Mouse (Mus musculus): ENCODE results near the gene Ror1. TPM values are rescaled to one million over a fixed set of nuclear protein-coding genes. Genes with fewer than 3 reads are reported as not detected.

The Ror1 gene
- total and polyA plus RNA-seq, 2 experiments from 2014 or later: 0.80 to 2.4 TPM

DNA sequence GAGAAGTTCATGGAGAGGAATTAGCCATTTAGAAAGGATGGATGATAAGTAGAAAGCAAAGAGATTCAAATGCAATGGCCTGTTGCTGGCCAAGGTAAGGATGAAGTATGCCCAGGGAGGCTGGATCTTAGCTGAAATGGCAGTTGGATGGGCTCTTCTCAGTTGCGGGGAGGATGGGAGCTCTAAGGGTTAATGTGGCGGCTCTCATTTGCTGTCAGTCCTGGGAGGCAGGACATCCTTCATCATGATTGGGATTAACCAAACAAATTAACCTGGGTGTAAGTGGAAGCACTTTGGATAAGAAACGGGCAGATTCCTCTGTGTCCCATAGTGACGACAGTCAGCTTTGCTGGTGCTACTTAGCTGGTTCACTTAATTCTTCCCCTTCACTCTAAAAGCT is 112.5 kb downstream of the Ror1 start:
- 59% methylated on average over 4 of the region's 4 CpGs for WGBS
- DNase-seq (no peak), ATAC-seq (no peak)
- Histone ChIP-seq H3K9me3 (ENCODE audit: low read length) (no peaks in the 10 kb centered on the region), H3K27me3 (ENCODE audit: insufficient read depth, low read length) (no peaks in the 10 kb centered on the region), H3K4me3 (ENCODE audit: low read depth, low read length) (no peak overlapping the region), H3K4me2 (ENCODE audit: low read depth) (no peak overlapping the region), H3K36me3 (ENCODE audit: insufficient read depth) (no peaks in the 10 kb centered on the region), H3K9ac (no peak overlapping the region), H3K27ac (ENCODE audit: low read depth, low read length) (no peak overlapping the region), H3K4me1 (ENCODE audit: insufficient read depth) (no peaks in the 10 kb centered on the region)
- no peak for TF ChIP-seq CTCF (IDR thresholded peaks at IDR 0.05; ENCODE audit: low read depth)

DNA sequence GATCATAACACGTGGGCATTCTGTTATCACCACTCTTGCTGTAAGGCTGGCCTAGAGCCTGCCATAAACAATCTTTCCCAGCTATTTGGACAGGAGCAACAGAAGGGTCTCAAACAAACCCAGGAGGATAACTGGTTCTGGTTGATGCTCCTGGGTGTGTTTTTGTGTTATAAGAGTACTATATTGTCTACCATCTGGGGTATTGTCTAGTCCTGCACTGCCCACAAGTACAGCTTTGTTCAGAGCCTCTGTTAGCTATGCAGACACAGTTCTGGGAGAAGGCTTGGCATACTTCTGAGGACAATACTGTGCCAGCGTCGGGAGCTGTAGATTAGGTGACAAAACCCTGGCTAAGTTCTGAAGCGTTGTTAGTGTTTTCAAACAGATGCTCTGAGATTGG is 113.5 kb downstream of the Ror1 start:
- no peak for DNase-seq
- Histone ChIP-seq H3K4me3 (ENCODE audit: low read depth, low read length) (no peak overlapping the region), H3K36me3 (ENCODE audit: insufficient read depth) (no peaks in the 10 kb centered on the region), H3K27ac (ENCODE audit: low read depth, low read length) (no peak overlapping the region), H3K4me1 (ENCODE audit: insufficient read depth) (no peaks in the 10 kb centered on the region), H3K27me3 (ENCODE audit: insufficient read depth, low read length) (no peaks in the 10 kb centered on the region), H3K4me2 (ENCODE audit: low read depth) (no peak overlapping the region), H3K9me3 (ENCODE audit: low read length) (no peaks in the 10 kb centered on the region), H3K9ac (no peak overlapping the region)
- TF ChIP-seq CTCF (IDR thresholded peaks at IDR 0.05; ENCODE audit: low read depth): no peak
- ATAC-seq: peak; percentile 54
- 33% methylated on average over 4 of the region's 4 CpGs for WGBS

DNA sequence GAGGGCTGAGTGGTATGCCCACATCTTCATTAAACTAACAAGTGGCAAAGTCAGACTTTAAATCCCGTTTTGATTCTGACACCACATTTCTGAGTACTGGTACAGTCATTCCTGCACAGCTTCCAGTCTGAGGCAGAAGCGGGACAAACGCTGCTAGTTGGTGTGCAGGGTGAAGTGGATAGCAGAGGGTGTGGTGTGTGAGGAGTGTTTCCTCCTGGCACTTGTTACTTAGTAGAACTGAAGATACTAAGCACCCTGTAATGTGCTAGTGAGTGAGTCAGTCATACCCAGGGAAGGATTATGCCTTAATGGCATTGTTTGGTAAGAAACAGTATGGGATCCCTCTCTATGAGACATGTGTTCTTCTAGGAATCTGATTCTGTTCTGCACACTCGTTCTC is 115.7 kb downstream of the Ror1 start:
- Histone ChIP-seq H3K4me2 (ENCODE audit: low read depth) (no peak overlapping the region), H3K27ac (ENCODE audit: low read depth, low read length) (no peak overlapping the region), H3K36me3 (ENCODE audit: insufficient read depth) (no peaks in the 10 kb centered on the region), H3K9ac (no peak overlapping the region), H3K27me3 (ENCODE audit: insufficient read depth, low read length) (no peaks in the 10 kb centered on the region), H3K4me1 (ENCODE audit: insufficient read depth) (no peaks in the 10 kb centered on the region), H3K9me3 (ENCODE audit: low read length) (no peaks in the 10 kb centered on the region), H3K4me3 (ENCODE audit: low read depth, low read length) (no peak overlapping the region)
- no peak for TF ChIP-seq CTCF (IDR thresholded peaks at IDR 0.05; ENCODE audit: low read depth)
- 77% methylated on average over 4 of the region's 4 CpGs for WGBS
- DNase-seq (no peak), ATAC-seq (no peak)

DNA sequence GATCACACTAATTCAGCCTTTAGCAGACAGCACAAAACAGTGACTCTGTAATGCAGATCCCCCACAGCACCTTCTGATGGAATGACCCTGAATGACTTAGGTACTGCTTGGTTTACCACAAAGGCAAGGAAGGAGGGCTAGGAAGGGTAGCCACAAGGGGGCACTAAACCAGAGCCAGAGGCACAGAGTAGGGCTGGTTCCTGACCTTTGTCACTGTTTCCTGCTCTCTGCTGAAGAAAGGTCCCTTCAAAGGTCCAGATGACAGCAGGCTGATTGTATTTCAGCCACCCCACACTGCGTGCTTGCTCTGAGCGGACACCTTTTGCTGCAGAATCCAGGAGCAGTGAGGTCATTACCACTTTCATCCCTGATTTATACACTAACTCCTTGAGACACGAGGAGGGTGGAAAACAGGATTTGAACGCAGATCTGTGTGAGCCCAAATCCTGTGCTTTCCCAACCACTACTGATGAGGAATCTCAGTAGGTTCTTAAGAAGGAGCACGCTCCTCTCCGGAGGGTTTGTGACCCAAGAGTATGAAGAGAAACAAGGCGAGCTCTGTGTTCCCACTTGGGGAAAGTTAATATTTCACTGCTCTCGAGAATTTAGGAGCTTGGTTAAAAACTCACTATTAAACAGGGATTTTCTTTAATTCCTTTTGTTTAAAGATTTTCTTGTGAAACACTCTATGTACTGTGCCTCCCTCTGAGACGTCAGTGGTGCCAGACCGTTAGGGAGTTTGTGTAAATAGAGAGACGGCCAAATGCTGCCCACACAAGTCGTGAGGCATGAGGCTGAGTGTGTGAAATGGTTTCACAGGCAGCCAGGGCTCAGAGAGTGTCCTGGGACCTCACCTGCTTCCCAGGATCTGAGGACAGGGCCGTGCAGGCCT is 119.0 kb downstream of the Ror1 start:
- DNase-seq (no peak), ATAC-seq (no peak)
- no peaks in the 10 kb centered on the region for H3K27me3 ChIP-seq (ENCODE audit: insufficient read depth, low read length)

DNA sequence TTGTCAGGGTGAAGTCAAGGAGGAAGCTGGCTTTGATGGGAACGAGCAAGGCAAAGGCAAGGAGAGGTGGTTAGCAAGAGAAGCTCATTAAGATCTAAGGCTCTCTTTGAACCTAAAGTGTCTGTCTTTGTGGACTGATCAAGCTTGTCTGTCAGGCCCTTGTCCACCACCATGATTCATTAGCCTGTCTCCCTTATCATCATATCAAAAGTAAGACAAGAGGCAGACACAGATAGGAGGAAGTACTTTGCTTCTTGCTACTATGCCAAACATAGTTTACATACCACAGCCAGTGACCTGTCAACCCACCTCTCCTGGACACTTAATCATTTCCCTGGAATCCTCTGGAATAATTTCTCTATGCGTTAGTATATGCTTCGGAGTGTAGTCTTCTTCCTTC is 121.0 kb downstream of the Ror1 start:
- H3K4me2 ChIP-seq (ENCODE audit: low read depth): no peak overlapping the region
- no peak for TF ChIP-seq CTCF (IDR thresholded peaks at IDR 0.05; ENCODE audit: low read depth)
- H3K9ac ChIP-seq: no peak overlapping the region
- ATAC-seq (no peak), DNase-seq (no peak)
- no peaks in the 10 kb centered on the region for H3K36me3 ChIP-seq (ENCODE audit: insufficient read depth)
- no peak overlapping the region for H3K27ac ChIP-seq (ENCODE audit: low read depth, low read length)
- 78% methylated on average over 3 of the region's 3 CpGs for whole genome bisulfite sequencing
- no peaks in the 10 kb centered on the region for H3K9me3 ChIP-seq (ENCODE audit: low read length)
- H3K27me3 ChIP-seq (ENCODE audit: insufficient read depth, low read length): no peaks in the 10 kb centered on the region
- no peak overlapping the region for H3K4me3 ChIP-seq (ENCODE audit: low read depth, low read length)
- no peaks in the 10 kb centered on the region for H3K4me1 ChIP-seq (ENCODE audit: insufficient read depth)

More for the DNA sequence above, 119.0 kb downstream of the Ror1 start:
- Histone ChIP-seq H3K27ac (ENCODE audit: low read depth, low read length) (no peak overlapping the region), H3K9ac (no peak overlapping the region), H3K36me3 (ENCODE audit: insufficient read depth) (no peaks in the 10 kb centered on the region), H3K9me3 (ENCODE audit: low read length) (no peaks in the 10 kb centered on the region), H3K4me1 (ENCODE audit: insufficient read depth) (no peaks in the 10 kb centered on the region), H3K4me3 (ENCODE audit: low read depth, low read length) (no peak overlapping the region), H3K4me2 (ENCODE audit: low read depth) (no peak overlapping the region)
- WGBS: 60% methylated on average over 13 of the region's 13 CpGs
- TF ChIP-seq CTCF (IDR thresholded peaks at IDR 0.05; ENCODE audit: low read depth): peak; percentile 45; the same call in 1 of the 2 replicates

DNA sequence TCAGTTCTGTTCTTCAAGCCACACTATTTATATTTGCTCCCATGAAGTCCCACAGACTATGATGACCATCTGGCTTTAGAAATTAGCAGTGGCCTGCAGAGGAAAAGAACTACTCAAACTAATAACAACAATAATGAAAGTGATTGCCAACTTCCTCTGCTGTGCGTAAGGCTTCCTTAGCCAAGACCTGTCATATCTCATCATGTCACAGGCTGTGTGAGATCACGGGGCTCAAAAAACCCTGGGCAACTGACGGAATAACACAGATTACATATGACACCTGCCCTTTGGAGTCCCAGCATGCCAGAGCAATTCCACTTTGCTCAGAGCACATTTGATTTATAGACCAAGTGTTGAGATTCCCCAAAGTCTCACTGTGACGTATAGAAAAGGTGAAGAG is 123.4 kb downstream of the Ror1 start:
- H3K9me3 ChIP-seq (ENCODE audit: low read length): no peaks in the 10 kb centered on the region
- 80% methylated on average over 4 of the region's 4 CpGs for WGBS
- no peak for TF ChIP-seq CTCF (IDR thresholded peaks at IDR 0.05; ENCODE audit: low read depth)
- ATAC-seq: no peak
- no peaks in the 10 kb centered on the region for H3K36me3 ChIP-seq (ENCODE audit: insufficient read depth)
- no peak for DNase-seq
- H3K4me2 ChIP-seq (ENCODE audit: low read depth): no peak overlapping the region
- no peak overlapping the region for H3K27ac ChIP-seq (ENCODE audit: low read depth, low read length)
- no peaks in the 10 kb centered on the region for H3K27me3 ChIP-seq (ENCODE audit: insufficient read depth, low read length)
- H3K9ac ChIP-seq: no peak overlapping the region
- H3K4me1 ChIP-seq (ENCODE audit: insufficient read depth): no peaks in the 10 kb centered on the region
- H3K4me3 ChIP-seq (ENCODE audit: low read depth, low read length): no peak overlapping the region

DNA sequence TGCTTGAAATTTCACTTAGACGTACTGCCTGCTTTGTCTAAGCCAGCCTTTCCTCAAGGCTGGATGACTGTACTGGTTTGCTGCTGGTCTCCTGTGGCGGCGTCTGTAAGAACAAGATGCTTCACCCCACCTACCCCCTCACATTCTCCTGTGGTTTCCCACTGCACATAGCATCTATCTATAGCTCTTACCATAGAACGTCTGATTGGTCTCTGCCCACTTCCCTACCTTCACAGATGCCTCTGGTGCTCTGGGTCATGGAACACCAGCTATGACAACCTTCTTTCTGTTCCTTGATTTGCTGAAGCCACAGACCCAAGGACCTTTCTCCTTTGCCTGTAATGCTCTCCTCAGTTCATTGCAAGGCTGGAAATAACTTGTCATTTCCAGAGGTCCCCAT is 124.0 kb downstream of the Ror1 start:
- Histone ChIP-seq H3K27ac (ENCODE audit: low read depth, low read length) (no peak overlapping the region), H3K36me3 (ENCODE audit: insufficient read depth) (no peaks in the 10 kb centered on the region), H3K4me3 (ENCODE audit: low read depth, low read length) (no peak overlapping the region), H3K9ac (no peak overlapping the region), H3K4me1 (ENCODE audit: insufficient read depth) (no peaks in the 10 kb centered on the region), H3K27me3 (ENCODE audit: insufficient read depth, low read length) (no peaks in the 10 kb centered on the region), H3K4me2 (ENCODE audit: low read depth) (no peak overlapping the region), H3K9me3 (ENCODE audit: low read length) (no peaks in the 10 kb centered on the region)
- TF ChIP-seq CTCF (IDR thresholded peaks at IDR 0.05; ENCODE audit: low read depth): no peak
- 86% methylated on average over 4 of the region's 4 CpGs for WGBS
- no peak for DNase-seq
- no peak for ATAC-seq
